Mouse (Mus musculus): ENCODE results near the gene Sbno2. TPM values are rescaled to one million over a fixed set of nuclear protein-coding genes. Genes with fewer than 3 reads are reported as not detected.

Gene Sbno2
- total RNA-seq, 2 experiments from 2014 or later = 19.8 to 21.3 TPM

- no peak for DNase-seq (ENCODE audit: low spot score in 2 of 2)
Observed at GRCm38 (mm10) chr10:80020191-80020590, 85.2 kb downstream of the Sbno2 start.

GRCm38 (mm10) chr10:80019471-80020131 is 85.8 kb downstream of the Sbno2 start:
- no peak for DNase-seq (ENCODE audit: low spot score in 2 of 2)

GRCm38 (mm10) chr10:80018739-80019297 is 86.6 kb downstream of the Sbno2 start:
- DNase-seq (ENCODE audit: low spot score in 2 of 2) = no peak

GRCm38 (mm10) chr10:80017771-80018170 is 87.6 kb downstream of the Sbno2 start:
- DNase-seq (ENCODE audit: low spot score in 2 of 2) = no peak

GRCm38 (mm10) chr10:80017361-80017760 is 88.0 kb downstream of the Sbno2 start:
- DNase-seq (ENCODE audit: low spot score in 2 of 2) = no peak

- DNase-seq (ENCODE audit: low spot score in 2 of 2) = no peak
Observed at GRCm38 (mm10) chr10:80016931-80017330, 88.4 kb downstream of the Sbno2 start.

GRCm38 (mm10) chr10:80016511-80016910 is 88.9 kb downstream of the Sbno2 start, which contains the start of gene Arhgap45:
TSS of gene Arhgap45 (plus strand) at chr10:80016653.
- no peak for DNase-seq (ENCODE audit: low spot score in 2 of 2)

GRCm38 (mm10) chr10:80015583-80015982 is 89.8 kb downstream of the Sbno2 start:
- no peak for DNase-seq (ENCODE audit: low spot score in 2 of 2)

- DNase-seq (ENCODE audit: low spot score in 2 of 2) = no peak
Observed at GRCm38 (mm10) chr10:80014484-80015290, 90.7 kb downstream of the Sbno2 start.

- DNase-seq (ENCODE audit: low spot score in 2 of 2) = no peak
Observed at GRCm38 (mm10) chr10:80013609-80014008, 91.8 kb downstream of the Sbno2 start.

- no peak for DNase-seq (ENCODE audit: low spot score in 2 of 2)
Observed at GRCm38 (mm10) chr10:80011740-80012139, 93.6 kb downstream of the Sbno2 start.

Other genes starting within 250 kb of the Sbno2 start
- gene Prtn3, start 231.1 kb downstream of the Sbno2 start, total RNA-seq (2021) = 1 to 10 TPM; 2.3 to 3.0 TPM
- gene Plppr3, start 230.9 kb downstream of the Sbno2 start, total RNA-seq (2021) = 10 to 100 TPM; 53.5 to 57.7 TPM
- gene Elane, start 219.3 kb downstream of the Sbno2 start, total RNA-seq (2021) = not detected
- not detected for gene Cfd, start 214.7 kb downstream of the Sbno2 start, total RNA-seq (2021)
- 10 to 100 TPM; 48.8 to 51.9 TPM for gene Med16, start 196.6 kb downstream of the Sbno2 start, total RNA-seq (2021)
- not detected for gene Gm26602, start 194.7 kb downstream of the Sbno2 start, total RNA-seq (2021)
- gene Kiss1r, start 188.6 kb downstream of the Sbno2 start, total RNA-seq (2021) = 1 to 10 TPM; 5.0 to 8.9 TPM
- gene R3hdm4, start 184.4 kb downstream of the Sbno2 start, total RNA-seq (2021) = 100 to 1,000 TPM; 424 to 430 TPM
- gene Arid3a, start 178.5 kb downstream of the Sbno2 start, total RNA-seq (2021) = 1 to 10 TPM; 4.5 to 6.4 TPM
- gene Wdr18, start 145.4 kb downstream of the Sbno2 start, total RNA-seq (2021) = 10 to 100 TPM; 35.5 to 40.8 TPM
- gene Grin3b, start 134.9 kb downstream of the Sbno2 start, total RNA-seq (2021) = under 1 TPM; 0.12 to 0.21 TPM
- 100 to 1,000 TPM; 135 to 144 TPM for gene Tmem259, start 121.2 kb downstream of the Sbno2 start, total RNA-seq (2021)
- 1 to 10 TPM; 7.5 to 9.3 TPM for gene Cnn2, start 117.0 kb downstream of the Sbno2 start, total RNA-seq (2021)
- 10 to 100 TPM in 1 of 2 experiments, 1 to 10 TPM in 1; 9.8 to 10.5 TPM for gene Abca7, start 109.1 kb downstream of the Sbno2 start, total RNA-seq (2021)
- gene Arhgap45, start 88.9 kb downstream of the Sbno2 start, total RNA-seq (2021) = 1 to 10 TPM; 3.8 to 3.9 TPM
- gene Polr2e, start 65.8 kb downstream of the Sbno2 start, total RNA-seq (2021) = 10 to 100 TPM; 74.1 to 74.3 TPM
- gene Gpx4, start 58.4 kb downstream of the Sbno2 start, total RNA-seq (2021) = 100 to 1,000 TPM; 456 to 501 TPM
- gene Stk11, start 10.2 kb upstream of the Sbno2 start, total RNA-seq (2021) = 10 to 100 TPM; 89.2 to 90.7 TPM
- 100 to 1,000 TPM; 397 to 417 TPM for gene Atp5d, start 33.1 kb upstream of the Sbno2 start, total RNA-seq (2021)
- 100 to 1,000 TPM; 401 to 436 TPM for gene Cbarp, start 35.3 kb upstream of the Sbno2 start, total RNA-seq (2021)
- gene Midn, start 42.7 kb upstream of the Sbno2 start, total RNA-seq (2021) = 10 to 100 TPM; 90.9 to 100.0 TPM
- gene Cirbp, start 60.4 kb upstream of the Sbno2 start, total RNA-seq (2021) = 100 to 1,000 TPM in 1 of 2 experiments, 10 to 100 TPM in 1; 93.5 to 126 TPM
- gene 1600002K03Rik, start 67.4 kb upstream of the Sbno2 start, total RNA-seq (2021) = 1 to 10 TPM; 5.1 to 5.2 TPM
- 10 to 100 TPM; 14.8 TPM for gene Efna2, start 73.9 kb upstream of the Sbno2 start, total RNA-seq (2021)
- gene Mum1, start 120.9 kb upstream of the Sbno2 start, total RNA-seq (2021) = 10 to 100 TPM; 34.4 to 43.7 TPM
- 100 to 1,000 TPM; 169 to 175 TPM for gene Ndufs7, start 143.6 kb upstream of the Sbno2 start, total RNA-seq (2021)
- gene Gamt, start 155.4 kb upstream of the Sbno2 start, total RNA-seq (2021) = 10 to 100 TPM; 39.9 to 43.7 TPM
- 10 to 100 TPM; 83.0 to 93.6 TPM for gene Dazap1, start 155.9 kb upstream of the Sbno2 start, total RNA-seq (2021)
- gene Rps15, start 186.9 kb upstream of the Sbno2 start, total RNA-seq (2021) = 100 to 1,000 TPM; 727 to 762 TPM
- gene Apc2, start 190.4 kb upstream of the Sbno2 start, total RNA-seq (2021) = 100 to 1,000 TPM; 131 to 133 TPM
- gene 2310011J03Rik, start 215.0 kb upstream of the Sbno2 start, total RNA-seq (2021) = 10 to 100 TPM; 20.4 to 23.1 TPM
- gene Pcsk4, start 223.9 kb upstream of the Sbno2 start, total RNA-seq (2021) = 1 to 10 TPM; 3.2 to 4.4 TPM
- gene Reep6, start 224.4 kb upstream of the Sbno2 start, total RNA-seq (2021) = 10 to 100 TPM; 10.1 to 10.6 TPM
- gene Adamtsl5, start 242.8 kb upstream of the Sbno2 start, total RNA-seq (2021) = 1 to 10 TPM; 2.0 to 2.8 TPM

Data from layer of hippocampus, postnatal 14 days (tissue).